Mouse (Mus musculus) heart, postnatal 0 days (tissue): ENCODE data around the gene Vcan.

Source experiments
- CTCF ChIP-seq: IDR thresholded peaks from 2 replicates; pipeline ENCODE4 v1.5.1; 2016; ENCODE audit warnings: antibody characterized with exemption, control low read depth, low read depth
- EP300 ChIP-seq: IDR thresholded peaks from 2 replicates; pipeline ENCODE4 v1.6.1; 2016; ENCODE audit warnings: antibody characterized with exemption, low read depth

GRCm38 (mm10) chr13:89668069-89668468 lies 74.2 kb downstream of the Vcan start:
- peak; percentile 64 for TF ChIP-seq CTCF
- no peak for TF ChIP-seq EP300
